Mouse (Mus musculus) forebrain, embryonic 10.5 days (tissue): ENCODE data around the gene Letm1. TPM values are rescaled to one million over a fixed set of nuclear protein-coding genes. Genes with fewer than 3 reads are reported as not detected.

Experiments
- DNase-seq: peaks from one replicate; pipeline ENCODE4 v3.0.0-alpha.2; 2017; ENCODE audit warnings: low spot score; ENCODE audit errors: extremely low spot score
- H3K27ac ChIP-seq: fragments of 300-500 bp; sonication (generic); 2 replicates; pipeline ENCODE4 v1.5.1; 2016; ENCODE audit warnings: mild to moderate bottlenecking
- H3K27me3 ChIP-seq: fragments of 300-500 bp; sonication (generic); 2 replicates; pipeline ENCODE4 v1.6.1; 2016; ENCODE audit warnings: mild to moderate bottlenecking; ENCODE audit not compliant: poor library complexity, severe bottlenecking
- H3K36me3 ChIP-seq: fragments of 300-500 bp; sonication (generic); replicated peaks from 2 replicates; pipeline ENCODE4 v1.6.1; 2016; ENCODE audit warnings: mild to moderate bottlenecking, moderate library complexity
- H3K4me1 ChIP-seq: fragments of 300-500 bp; sonication (generic); 2 replicates; pipeline ENCODE4 v1.6.1; 2016
- H3K4me3 ChIP-seq: fragments of 300-500 bp; sonication (generic); 2 replicates; pipeline ENCODE4 v1.5.1; 2016; ENCODE audit warnings: mild to moderate bottlenecking, moderate library complexity
- H3K9me3 ChIP-seq: fragments of 300-500 bp; sonication (generic); 2 replicates; pipeline ENCODE4 v1.6.1; 2016; ENCODE audit warnings: mild to moderate bottlenecking, moderate library complexity
- WGBS: fragments of 180-500 bp; shearing (Covaris S2); methylation state at CpG from one replicate; pipeline ENCODE4 v1.1.7; 2016; 5-methylcytosine and 5-hydroxymethylcytosine counted together
- polyA plus RNA-seq: library from polyadenylated mRNA; unstranded; fragments of >200 nt; fragmentation: Nextera tagmentation; extraction: Ambion mirVana; gene quantifications from 2 replicates; pipeline ENCODE4 v1.2.1, GENCODE M21; 2016

Gene Letm1
- polyA plus RNA-seq, 1 experiment from 2014 or later = 57.8 TPM

GRCm38 (mm10) chr5:33816008-33816725 lies 33.5 kb upstream of the Letm1 start:
- WGBS = 87% methylated on average over 6 of the region's 6 CpGs
- no peak for DNase-seq
- no peaks in the 10 kb centered on the region for H3K36me3 ChIP-seq
- H3K27me3 ChIP-seq = no peaks in the 10 kb centered on the region
- H3K4me1 ChIP-seq = peaks cover 29% of the 10 kb centered on the region
- no peak overlapping the region for H3K4me3 ChIP-seq
- H3K27ac ChIP-seq = no peak overlapping the region
- no peaks in the 10 kb centered on the region for H3K9me3 ChIP-seq

- Histone ChIP-seq H3K4me3 (no peak overlapping the region), H3K36me3 (no peaks in the 10 kb centered on the region), H3K4me1 (no peaks in the 10 kb centered on the region), H3K9me3 (no peaks in the 10 kb centered on the region), H3K27me3 (no peaks in the 10 kb centered on the region), H3K27ac (no peak overlapping the region)
- DNase-seq = no peak
- 87% methylated on average over 4 of the region's 4 CpGs for WGBS
Measured at GRCm38 (mm10) chr5:33811519-33811918, 28.9 kb upstream of the Letm1 start.

- 90% methylated on average over 2 of the region's 2 CpGs for WGBS
Measured at GRCm38 (mm10) chr5:33803337-33803736, 20.7 kb upstream of the Letm1 start.

GRCm38 (mm10) chr5:33791912-33792643 lies 9.5 kb upstream of the Letm1 start:
- no peak for DNase-seq
- Histone ChIP-seq H3K9me3 (0 out of 2 replicates have a peak, but pooled peaks cover 2% of the 10 kb centered on the region), H3K36me3 (no peaks in the 10 kb centered on the region), H3K27me3 (no peaks in the 10 kb centered on the region), H3K27ac (no peak overlapping the region), H3K4me1 (no peaks in the 10 kb centered on the region), H3K4me3 (no peak overlapping the region)
- WGBS = 84% methylated on average over 5 of the region's 5 CpGs

More at GRCm38 (mm10) chr5:33803337-33803736, 20.7 kb upstream of the Letm1 start:
- H3K4me1 ChIP-seq = no peaks in the 10 kb centered on the region
- H3K27ac ChIP-seq = no peak overlapping the region
- peaks cover 20% of the 10 kb centered on the region for H3K9me3 ChIP-seq
- H3K36me3 ChIP-seq = no peaks in the 10 kb centered on the region
- H3K27me3 ChIP-seq = no peaks in the 10 kb centered on the region
- no peak overlapping the region for H3K4me3 ChIP-seq
- DNase-seq = no peak

- H3K27ac ChIP-seq = peak overlapping the region; percentile 96
- 7% methylated on average over 6 of the region's 6 CpGs for WGBS
Measured at GRCm38 (mm10) chr5:33782999-33783390, 378 bp upstream of the Letm1 start.

GRCm38 (mm10) chr5:33781964-33782344 lies 663 bp downstream of the Letm1 start:
- Histone ChIP-seq H3K9me3 (no peaks in the 10 kb centered on the region), H3K36me3 (peaks cover 16% of the 10 kb centered on the region), H3K27ac (peak overlapping the region; percentile 96), H3K27me3 (no peaks in the 10 kb centered on the region), H3K4me1 (peaks cover 31% of the 10 kb centered on the region), H3K4me3 (peak overlapping the region; percentile 94)
- 3% methylated on average over 11 of the region's 11 CpGs for WGBS
- DNase-seq = no peak

More at GRCm38 (mm10) chr5:33782999-33783390, 378 bp upstream of the Letm1 start:
- H3K4me3 ChIP-seq = peak overlapping the region; percentile 94
- peaks cover 31% of the 10 kb centered on the region for H3K4me1 ChIP-seq
- H3K9me3 ChIP-seq = no peaks in the 10 kb centered on the region
- peaks cover 5% of the 10 kb centered on the region for H3K36me3 ChIP-seq
- DNase-seq = no peak
- no peaks in the 10 kb centered on the region for H3K27me3 ChIP-seq

- Histone ChIP-seq H3K27ac (no peak overlapping the region), H3K27me3 (no peaks in the 10 kb centered on the region), H3K9me3 (no peaks in the 10 kb centered on the region), H3K36me3 (peaks cover 52% of the 10 kb centered on the region), H3K4me3 (no peak overlapping the region), H3K4me1 (peaks cover 19% of the 10 kb centered on the region)
- DNase-seq = no peak
Measured at GRCm38 (mm10) chr5:33777195-33777594, 5.4 kb downstream of the Letm1 start.

- peaks cover 95% of the 10 kb centered on the region for H3K36me3 ChIP-seq
- H3K27me3 ChIP-seq = no peaks in the 10 kb centered on the region
- no peaks in the 10 kb centered on the region for H3K9me3 ChIP-seq
- no peak overlapping the region for H3K4me3 ChIP-seq
- H3K4me1 ChIP-seq = no peaks in the 10 kb centered on the region
- no peak overlapping the region for H3K27ac ChIP-seq
- 95% methylated on average over 8 of the region's 8 CpGs for WGBS
- no peak for DNase-seq
Measured at GRCm38 (mm10) chr5:33743481-33743880, 39.1 kb downstream of the Letm1 start.

- no peaks in the 10 kb centered on the region for H3K27me3 ChIP-seq
- no peaks in the 10 kb centered on the region for H3K4me1 ChIP-seq
- H3K9me3 ChIP-seq = no peaks in the 10 kb centered on the region
- DNase-seq = no peak
- H3K36me3 ChIP-seq = peaks cover 86% of the 10 kb centered on the region
- no peak overlapping the region for H3K4me3 ChIP-seq
- no peak overlapping the region for H3K27ac ChIP-seq
- WGBS = 93% methylated on average over 4 of the region's 4 CpGs
Measured at GRCm38 (mm10) chr5:33740548-33740947, 42.1 kb downstream of the Letm1 start.

- peaks cover 86% of the 10 kb centered on the region for H3K36me3 ChIP-seq
Measured at GRCm38 (mm10) chr5:33738341-33738740, 44.3 kb downstream of the Letm1 start.

GRCm38 (mm10) chr5:33737903-33738321 lies 44.7 kb downstream of the Letm1 start:
- 29% methylated on average over 7 of the region's 7 CpGs for WGBS
- peak; percentile 72 for DNase-seq
- peaks cover 86% of the 10 kb centered on the region for H3K36me3 ChIP-seq

More at GRCm38 (mm10) chr5:33738341-33738740, 44.3 kb downstream of the Letm1 start:
- no peak for DNase-seq
- H3K9me3 ChIP-seq = no peaks in the 10 kb centered on the region
- H3K4me3 ChIP-seq = no peak overlapping the region
- no peaks in the 10 kb centered on the region for H3K4me1 ChIP-seq
- no peaks in the 10 kb centered on the region; the same call in 1 of the 2 replicates for H3K27me3 ChIP-seq
- H3K27ac ChIP-seq = no peak overlapping the region

GRCm38 (mm10) chr5:33736230-33736629 lies 46.4 kb downstream of the Letm1 start:
- DNase-seq = no peak
- 86% methylated on average over 9 of the region's 9 CpGs for whole genome bisulfite sequencing
- Histone ChIP-seq H3K36me3 (peaks cover 86% of the 10 kb centered on the region), H3K4me1 (no peaks in the 10 kb centered on the region), H3K9me3 (no peaks in the 10 kb centered on the region), H3K27me3 (peaks cover 17% of the 10 kb centered on the region), H3K27ac (no peak overlapping the region), H3K4me3 (no peak overlapping the region)

More at GRCm38 (mm10) chr5:33737903-33738321, 44.7 kb downstream of the Letm1 start:
- Histone ChIP-seq H3K27me3 (no peaks in the 10 kb centered on the region; the same call in none of the 2 replicates), H3K9me3 (no peaks in the 10 kb centered on the region), H3K4me3 (no peak overlapping the region), H3K27ac (no peak overlapping the region), H3K4me1 (no peaks in the 10 kb centered on the region)
